ENCODE assay signal across 17 mouse cellular contexts in the genomic region with DNA sequence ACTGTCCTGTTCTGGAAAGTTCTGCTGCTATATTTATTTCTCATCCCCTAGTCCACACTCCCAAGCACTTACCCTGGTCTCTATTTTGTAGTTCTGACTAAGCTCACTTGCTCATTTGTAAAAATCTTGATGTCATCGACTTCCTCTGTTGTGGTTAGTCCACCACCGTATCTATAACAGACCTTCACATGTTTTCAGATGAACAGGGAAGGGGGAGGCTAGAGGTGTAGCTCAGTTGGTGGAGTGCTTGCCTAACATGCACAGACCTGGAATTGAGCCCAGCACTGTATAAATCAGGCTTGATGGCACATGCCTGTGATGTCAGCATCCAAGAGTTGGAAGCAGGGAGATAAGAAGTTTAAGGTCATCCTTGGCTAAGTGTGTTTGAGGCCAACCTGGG.
A peak's percentile ranks its signal among the peaks of the same experiment; 100 is the strongest.
DNase-seq lines count a peak whose midpoint lies in the region; ATAC-seq lines count a peak whose summit lies in the region.
"Had no signal": no experiment of that assay in that cellular context is flagged by ENCODE, and none has a peak within 500 bp of the region (broad histone marks: within the 10 kb centered on the region; RNA-seq: fewer than 3 reads in every experiment).

No protein-coding gene starts in this region.

- no peak overlapping the region for H3K27ac ChIP-seq in liver, embryonic 13.5 days
- H3K27ac ChIP-seq in midbrain, embryonic 11.5 days (ENCODE audit: low read depth, low read length): no peak overlapping the region
- H3K27ac ChIP-seq: embryonic facial prominence, embryonic 10.5 days; heart, embryonic 10.5 days; limb, embryonic 12.5 days; midbrain, embryonic 10.5 days had no signal

- DNase-seq in 3T3-L1 (ENCODE audit: low read depth, low spot score) (peak; percentile 73), 416B (ENCODE audit: low read depth) (peak; percentile 87)
- no peak for DNase-seq in liver, embryonic 13.5 days
- DNase-seq in thymus, postnatal 25 days: no peak
- DNase-seq in lung, postnatal 25 days (ENCODE audit: low spot score): no peak
- DNase-seq in midbrain, embryonic 11.5 days (ENCODE audit: low spot score, missing footprints): no peak
- DNase-seq: cerebellum, adult 11 months; cerebellum, postnatal 25 days; lung, postnatal 10 days; right cerebral cortex, postnatal 14 days; spleen, adult 18-20 months; thymus, postnatal 36 days had no signal

- H3K9ac ChIP-seq in liver, embryonic 13.5 days: no peak overlapping the region
- H3K9ac ChIP-seq in midbrain, embryonic 11.5 days (ENCODE audit: low read length): no peak overlapping the region
- H3K9ac ChIP-seq: limb, embryonic 12.5 days had no signal

- peak; percentile 49 for ATAC-seq in activated CD4-positive, CD25-positive, alpha-beta regulatory T cell, adult 4 months
- 0 out of 2 replicates have a peak, but pooled peaks have one; percentile 34 for ATAC-seq in liver, embryonic 13.5 days (ENCODE audit: low read depth)
- ATAC-seq in midbrain, embryonic 11.5 days (ENCODE audit: low FRiP score): no peak

- H3K36me3 ChIP-seq in liver, embryonic 13.5 days: no peaks in the 10 kb centered on the region
- no peaks in the 10 kb centered on the region for H3K36me3 ChIP-seq in midbrain, embryonic 11.5 days (ENCODE audit: control insufficient read depth, insufficient read depth, low read length)
- H3K36me3 ChIP-seq: embryonic facial prominence, embryonic 10.5 days; heart, embryonic 10.5 days; limb, embryonic 12.5 days; midbrain, embryonic 10.5 days had no signal

- WGBS in liver, embryonic 13.5 days (ENCODE audit: insufficient replicate concordance): 18% methylated on average over 2 of the region's 2 CpGs
- WGBS in midbrain, embryonic 11.5 days: 89% methylated on average over 2 of the region's 2 CpGs

- H3K4me2 ChIP-seq in liver, embryonic 13.5 days: no peak overlapping the region
- no peak overlapping the region for H3K4me2 ChIP-seq in midbrain, embryonic 11.5 days
- H3K4me2 ChIP-seq: limb, embryonic 12.5 days had no signal

- H3K4me3 ChIP-seq in liver, embryonic 13.5 days (replicated peaks): no peak overlapping the region
- no peak overlapping the region for H3K4me3 ChIP-seq in midbrain, embryonic 11.5 days (ENCODE audit: low read depth, low read length)
- H3K4me3 ChIP-seq: embryonic facial prominence, embryonic 10.5 days; heart, embryonic 10.5 days; limb, embryonic 12.5 days; midbrain, embryonic 10.5 days had no signal

- H3K9me3 ChIP-seq in liver, embryonic 13.5 days (replicated peaks): no peaks in the 10 kb centered on the region
- H3K9me3 ChIP-seq in midbrain, embryonic 11.5 days (ENCODE audit: control insufficient read depth, low read length): no peaks in the 10 kb centered on the region
- H3K9me3 ChIP-seq: heart, embryonic 10.5 days had no signal

- H3K27me3 ChIP-seq in liver, embryonic 13.5 days: no peaks in the 10 kb centered on the region
- H3K27me3 ChIP-seq in midbrain, embryonic 11.5 days (ENCODE audit: control insufficient read depth, insufficient read depth, low read length): no peaks in the 10 kb centered on the region
- H3K27me3 ChIP-seq: limb, embryonic 12.5 days had no signal

- H3K4me1 ChIP-seq in liver, embryonic 13.5 days (replicated peaks): peaks cover under 1% of the 10 kb centered on the region; the same call in 1 of the 2 replicates
- H3K4me1 ChIP-seq in midbrain, embryonic 11.5 days (ENCODE audit: control insufficient read depth, insufficient read depth, low read length): no peaks in the 10 kb centered on the region
- H3K4me1 ChIP-seq: heart, embryonic 10.5 days; limb, embryonic 12.5 days; midbrain, embryonic 10.5 days had no signal

Comparison
In these comparisons a context has a peak if more than half of its experiments do, and no peak if none do; other contexts are left out.
1. DNase-seq: peak in 3T3-L1 (single experiment) and 416B (single experiment); none in liver, embryonic 13.5 days (single experiment), thymus, postnatal 25 days (single experiment), lung, postnatal 25 days (single experiment) and midbrain, embryonic 11.5 days (single experiment).